Comparison of ENCODE assay signal across 12 mouse cellular contexts in genomic region chr12:58512645-58513044, GRCm38 (mm10).
A peak's percentile ranks its signal among the peaks of the same experiment; 100 is the strongest.
DNase-seq lines count a peak whose midpoint lies in the region; ATAC-seq and TF ChIP-seq lines count a peak whose summit lies in the region.
"Had no signal": no experiment of that assay in that cellular context is flagged by ENCODE, and none has a peak within 500 bp of the region (broad histone marks: within the 10 kb centered on the region; RNA-seq: fewer than 3 reads in every experiment).

No protein-coding gene starts in this region.

- H3K4me1 ChIP-seq in neural tube, embryonic 11.5 days (ENCODE audit: control insufficient read depth, insufficient read depth, low read length): no peaks in the 10 kb centered on the region
- no peaks in the 10 kb centered on the region; the same call in 1 of the 2 replicates for H3K4me1 ChIP-seq in forebrain, postnatal 0 days (ENCODE audit: insufficient read depth)
- H3K4me1 ChIP-seq in midbrain, embryonic 12.5 days: peaks cover 10% of the 10 kb centered on the region
- H3K4me1 ChIP-seq in liver, embryonic 11.5 days (replicated peaks; ENCODE audit: control insufficient read depth, insufficient read depth, low read length): no peaks in the 10 kb centered on the region

- 53% methylated on average over 7 of the region's 7 CpGs for WGBS in neural tube, embryonic 11.5 days
- 9% methylated on average over 7 of the region's 7 CpGs for WGBS in forebrain, postnatal 0 days
- WGBS in midbrain, embryonic 12.5 days: 26% methylated on average over 7 of the region's 7 CpGs
- WGBS in liver, embryonic 11.5 days: 80% methylated on average over 7 of the region's 7 CpGs

- DNase-seq in neural tube, embryonic 11.5 days (ENCODE audit: low spot score): peak; percentile 34
- DNase-seq in neural tube, embryonic 10.5 days (ENCODE audit: extremely low spot score, low spot score): no peak
- DNase-seq in forebrain, postnatal 0 days: peak; percentile 39
- no peak for DNase-seq in liver, embryonic 11.5 days (ENCODE audit: low spot score)
- DNase-seq in cerebellum, adult 8-10 months: no peak
- DNase-seq in adipocyte (ENCODE audit: low spot score): no peak
- DNase-seq: adrenal gland, adult 8-10 months; heart, adult 18-20 months; kidney, postnatal 10 days; liver; lung, postnatal 10 days had no signal

- H3K27ac ChIP-seq in neural tube, embryonic 11.5 days (ENCODE audit: low read depth, low read length): no peak overlapping the region
- no peak overlapping the region for H3K27ac ChIP-seq in forebrain, postnatal 0 days (ENCODE audit: low read depth, low read length)
- H3K27ac ChIP-seq in midbrain, embryonic 12.5 days (replicated peaks): no peak overlapping the region; the same call in 1 of the 2 replicates
- H3K27ac ChIP-seq in liver, embryonic 11.5 days (ENCODE audit: low read depth, low read length): no peak overlapping the region

- no peaks in the 10 kb centered on the region for H3K9me3 ChIP-seq in neural tube, embryonic 11.5 days (ENCODE audit: control insufficient read depth, low read length)
- H3K9me3 ChIP-seq in forebrain, postnatal 0 days (ENCODE audit: low read length): no peaks in the 10 kb centered on the region
- no peaks in the 10 kb centered on the region for H3K9me3 ChIP-seq in midbrain, embryonic 12.5 days
- H3K9me3 ChIP-seq in liver, embryonic 11.5 days (ENCODE audit: control insufficient read depth, low read length): no peaks in the 10 kb centered on the region

- ATAC-seq in neural tube, embryonic 11.5 days (ENCODE audit: insufficient read depth, low FRiP score, low TSS enrichment): peak; percentile 71
- ATAC-seq in forebrain, postnatal 0 days: peak; percentile 81
- peak; percentile 92 for ATAC-seq in midbrain, embryonic 12.5 days (ENCODE audit: low FRiP score, low read depth)
- ATAC-seq in liver, embryonic 11.5 days (replicated peaks; ENCODE audit: low FRiP score): no peak

- H3K9ac ChIP-seq in neural tube, embryonic 11.5 days (ENCODE audit: low read length): no peak overlapping the region
- no peak overlapping the region for H3K9ac ChIP-seq in forebrain, postnatal 0 days
- H3K9ac ChIP-seq in midbrain, embryonic 12.5 days (replicated peaks): no peak overlapping the region
- no peak overlapping the region for H3K9ac ChIP-seq in liver, embryonic 11.5 days (ENCODE audit: low read depth, low read length)

- no peak overlapping the region for H3K4me3 ChIP-seq in neural tube, embryonic 11.5 days (ENCODE audit: low read depth, low read length)
- no peak overlapping the region for H3K4me3 ChIP-seq in forebrain, postnatal 0 days (ENCODE audit: low read depth, low read length)
- H3K4me3 ChIP-seq in midbrain, embryonic 12.5 days: no peak overlapping the region
- H3K4me3 ChIP-seq in liver, embryonic 11.5 days (ENCODE audit: low read depth, low read length): no peak overlapping the region

- TF ChIP-seq CTCF in forebrain, postnatal 0 days (IDR thresholded peaks at IDR 0.05; ENCODE audit: low read depth): no peak

- no peak overlapping the region for H3K4me2 ChIP-seq in neural tube, embryonic 11.5 days (ENCODE audit: low read depth)
- H3K4me2 ChIP-seq in forebrain, postnatal 0 days (ENCODE audit: low read depth): peak overlapping the region; percentile 13
- H3K4me2 ChIP-seq in midbrain, embryonic 12.5 days (replicated peaks): peak overlapping the region; percentile 30; the same call in 1 of the 2 replicates
- H3K4me2 ChIP-seq in liver, embryonic 11.5 days: no peak overlapping the region

- H3K36me3 ChIP-seq in neural tube, embryonic 11.5 days (ENCODE audit: control insufficient read depth, insufficient read depth, low read length): no peaks in the 10 kb centered on the region
- no peaks in the 10 kb centered on the region for H3K36me3 ChIP-seq in forebrain, postnatal 0 days (ENCODE audit: insufficient read depth)
- no peaks in the 10 kb centered on the region for H3K36me3 ChIP-seq in midbrain, embryonic 12.5 days
- H3K36me3 ChIP-seq in liver, embryonic 11.5 days (ENCODE audit: control insufficient read depth, insufficient read depth, low read length): no peaks in the 10 kb centered on the region

- H3K27me3 ChIP-seq in neural tube, embryonic 11.5 days (ENCODE audit: control insufficient read depth, insufficient read depth, low read length): no peaks in the 10 kb centered on the region
- no peaks in the 10 kb centered on the region for H3K27me3 ChIP-seq in forebrain, postnatal 0 days (ENCODE audit: insufficient read depth, low read length)
- no peaks in the 10 kb centered on the region for H3K27me3 ChIP-seq in midbrain, embryonic 12.5 days
- H3K27me3 ChIP-seq in liver, embryonic 11.5 days (replicated peaks; ENCODE audit: control insufficient read depth, insufficient read depth, low read length): no peaks in the 10 kb centered on the region

Comparison
In these comparisons a context has a peak if more than half of its experiments do, and no peak if none do; other contexts are left out.
1. DNase-seq: peak in neural tube, embryonic 11.5 days (single experiment) and forebrain, postnatal 0 days (single experiment); none in neural tube, embryonic 10.5 days (single experiment), liver, embryonic 11.5 days (single experiment), cerebellum, adult 8-10 months (single experiment) and adipocyte (single experiment).
2. H3K4me2 ChIP-seq: peak in forebrain, postnatal 0 days (single experiment) and midbrain, embryonic 12.5 days (single experiment); none in neural tube, embryonic 11.5 days (single experiment) and liver, embryonic 11.5 days (single experiment).